Mouse (Mus musculus) cerebellum, adult 2 months (tissue): Measurements from ENCODE around the gene Gm10024.

ENCODE experiments used
- CTCF ChIP-seq: fragments of 200-500 bp; IDR thresholded peaks from 2 replicates; pipeline ENCODE4 v1.5.1; 2011; ENCODE audit warnings: low read depth, mild to moderate bottlenecking, control low read depth, low read length, moderate library complexity, borderline replicate concordance; ENCODE audit not compliant: insufficient read depth
- POLR2A ChIP-seq: fragments of 200-500 bp; IDR thresholded peaks from 2 replicates; pipeline ENCODE4 v1.6.1; 2011; ENCODE audit warnings: low read length, control low read depth, borderline replicate concordance; ENCODE audit not compliant: insufficient read depth

DNA sequence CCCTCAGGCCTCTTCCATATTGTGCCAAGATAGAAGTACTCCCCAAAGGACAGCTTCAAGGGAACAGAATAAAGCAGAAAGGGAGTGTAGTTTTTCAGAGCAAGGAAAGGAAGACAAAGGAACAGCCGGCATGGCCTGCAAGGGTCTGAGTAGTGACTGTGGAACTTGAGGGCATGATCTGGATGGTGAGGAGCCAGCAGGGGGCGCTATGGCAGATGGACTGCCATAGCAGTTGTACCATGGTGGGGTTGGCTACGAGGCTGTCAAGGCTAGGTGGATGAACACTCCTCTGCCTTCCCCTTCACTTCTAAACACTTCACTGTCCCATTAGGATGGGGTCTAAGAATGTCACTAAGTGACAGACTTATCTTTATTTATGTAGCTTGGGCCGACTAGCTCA lies 18.0 kb downstream of the Gm10024 start:
- no peak for TF ChIP-seq CTCF
- TF ChIP-seq POLR2A: no peak
